Mouse (Mus musculus) neural tube, embryonic 13.5 days (tissue): ENCODE results near the gene Vmn1r104. TPM values are rescaled to one million over a fixed set of nuclear protein-coding genes. Genes with fewer than 3 reads are reported as not detected.
"Not testable (repeated sequence)": the region's sequence is repeated elsewhere in the genome, so short reads cannot be mapped to it uniquely, and the experiment has no call there.

ENCODE experiments used
- ATAC-seq: fragments of 200-750 bp; cut with Nextera tagmentation; 2 replicates; pipeline ENCODE4 v1.8.0; 2017; ENCODE audit warnings: low read depth, mild to moderate bottlenecking, moderate TSS enrichment, moderate library complexity
- H3K27ac ChIP-seq: fragments of 300-500 bp; sonication (generic); replicated peaks from 2 replicates; pipeline ENCODE4 v1.5.1; 2015; ENCODE audit warnings: moderate library complexity, mild to moderate bottlenecking, inconsistent platforms
- H3K27me3 ChIP-seq: fragments of 300-500 bp; sonication (generic); 2 replicates; pipeline ENCODE4 v1.6.1; 2015; ENCODE audit warnings: mild to moderate bottlenecking, inconsistent platforms
- H3K36me3 ChIP-seq: fragments of 300-500 bp; sonication (generic); 2 replicates; pipeline ENCODE4 v1.6.1; 2015; ENCODE audit warnings: mild to moderate bottlenecking, inconsistent platforms
- H3K4me1 ChIP-seq: fragments of 300-500 bp; sonication (generic); replicated peaks from 2 replicates; pipeline ENCODE4 v1.6.1; 2015; ENCODE audit warnings: inconsistent platforms
- H3K4me2 ChIP-seq: fragments of 300-500 bp; sonication (generic); 2 replicates; pipeline ENCODE4 v1.6.1; 2015; ENCODE audit warnings: inconsistent platforms, mild to moderate bottlenecking, moderate library complexity
- H3K4me3 ChIP-seq: fragments of 300-500 bp; sonication (generic); 2 replicates; pipeline ENCODE4 v1.5.1; 2015; ENCODE audit warnings: mild to moderate bottlenecking, inconsistent platforms
- H3K9ac ChIP-seq: fragments of 300-500 bp; sonication (generic); 2 replicates; pipeline ENCODE4 v1.6.1; 2015; ENCODE audit warnings: moderate library complexity, mild to moderate bottlenecking, inconsistent platforms
- H3K9me3 ChIP-seq: fragments of 300-500 bp; sonication (generic); 2 replicates; pipeline ENCODE4 v1.6.1; 2016; ENCODE audit warnings: inconsistent platforms
- WGBS: fragments of 180-500 bp; shearing (Covaris S2); methylation state at CpG from one replicate; pipeline ENCODE4 v1.1.7; 2015; 5-methylcytosine and 5-hydroxymethylcytosine counted together
- polyA plus RNA-seq: library from polyadenylated mRNA; unstranded; fragments of >200 nt; fragmentation: Nextera tagmentation; extraction: Ambion mirVana; gene quantifications from 2 replicates; pipeline ENCODE4 v1.2.1, GENCODE M21; 2015

The Vmn1r104 gene
- not detected in 2 replicates for polyA plus RNA-seq

GRCm38 (mm10) chr7:20533537-20533936 is at the start of gene Vmn1r104:
Vmn1r104 (plus strand) TSS chr7:20533837.
- H3K9me3 ChIP-seq, H3K36me3 ChIP-seq, H3K9ac ChIP-seq, H3K27me3 ChIP-seq, ATAC-seq, H3K4me2 ChIP-seq, H3K4me3 ChIP-seq, H3K4me1 ChIP-seq, H3K27ac ChIP-seq: not testable (repeated sequence)
- no CpG with 5 or more reads among the region's 3 CpGs for WGBS

DNA sequence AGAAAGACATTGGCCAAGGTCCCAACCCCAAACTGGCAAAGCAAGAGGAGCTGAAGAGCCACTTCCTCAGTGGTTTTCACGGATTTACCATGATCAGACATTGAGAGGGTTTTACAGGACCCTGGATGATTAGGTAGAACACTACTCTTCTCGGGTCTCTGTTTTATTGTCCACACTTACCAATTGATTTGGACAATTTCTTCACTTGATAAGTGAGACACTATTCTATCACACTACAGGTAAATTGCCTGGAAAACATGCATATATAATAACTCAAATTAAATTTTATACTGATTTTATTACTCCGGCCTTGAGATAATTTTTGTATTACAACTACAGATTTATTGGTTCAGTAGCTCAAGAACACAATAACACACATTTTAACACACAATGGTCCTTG is 23.2 kb upstream of the Vmn1r104 start, which contains the start of gene Vmn1r103:
Gene Vmn1r103 (minus strand): TSS at position 101 of the 400 bp plus-strand sequence.
- not testable (repeated sequence) for H3K4me2 ChIP-seq

DNA sequence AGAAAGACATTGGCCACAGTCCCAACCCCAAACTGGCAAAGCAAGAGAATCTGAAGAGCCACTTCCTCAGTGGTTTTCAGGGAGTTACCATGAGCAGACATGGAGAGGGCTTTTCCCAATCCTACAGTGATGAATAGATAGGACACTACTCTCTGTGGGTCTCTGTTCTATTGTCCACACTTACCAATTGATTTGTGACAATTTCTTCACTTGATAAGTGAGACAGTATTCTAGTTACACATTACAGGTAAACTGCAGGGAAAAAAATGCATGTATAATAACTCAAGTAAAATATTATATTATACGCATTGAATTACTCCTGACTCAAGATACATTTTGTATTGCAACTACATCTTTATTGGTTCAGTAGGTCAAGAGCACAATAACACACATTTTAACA is 12.0 kb downstream of the Vmn1r104 start, which contains the start of gene Gm5726:
Gene Gm5726 (minus strand): TSS at position 101 of the 400 bp plus-strand sequence.
- H3K27ac ChIP-seq, H3K36me3 ChIP-seq, ATAC-seq, H3K9ac ChIP-seq, H3K27me3 ChIP-seq, H3K4me1 ChIP-seq, H3K4me2 ChIP-seq, H3K4me3 ChIP-seq, H3K9me3 ChIP-seq: not testable (repeated sequence)
- WGBS, result no CpG with 5 or more reads among the region's 1 CpGs

More for the DNA sequence above, 23.2 kb upstream of the Vmn1r104 start, which contains the start of gene Vmn1r103:
- not testable (repeated sequence) for H3K36me3 ChIP-seq, ATAC-seq, H3K4me3 ChIP-seq, H3K27ac ChIP-seq, H3K9me3 ChIP-seq, H3K9ac ChIP-seq, H3K4me1 ChIP-seq, H3K27me3 ChIP-seq
- 0% methylated on average over 1 of the region's 3 CpGs for WGBS

DNA sequence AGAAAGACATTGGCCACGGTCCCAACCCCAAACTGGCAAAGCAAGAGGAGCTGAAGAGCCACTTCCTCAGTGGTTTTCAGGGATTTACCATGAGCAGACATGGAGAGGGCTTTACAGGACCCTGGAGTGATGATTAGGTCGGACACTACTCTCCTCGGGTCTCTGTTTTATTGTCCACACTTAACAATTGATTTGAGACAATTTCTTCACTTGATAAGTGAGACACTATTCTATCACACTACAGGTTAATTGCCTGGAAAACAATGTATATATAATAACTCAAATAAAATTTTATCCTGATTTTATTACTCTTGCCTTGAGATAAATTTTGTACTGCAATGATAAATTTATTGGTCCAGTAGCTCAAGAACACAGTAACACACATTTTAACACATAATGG is 42.5 kb downstream of the Vmn1r104 start, which contains the start of gene Gm4141:
Gene Gm4141 (minus strand): TSS at position 101 of the 400 bp plus-strand sequence.
- not testable (repeated sequence) for H3K4me3 ChIP-seq, H3K4me2 ChIP-seq, H3K27ac ChIP-seq, ATAC-seq, H3K9ac ChIP-seq, H3K36me3 ChIP-seq, H3K27me3 ChIP-seq, H3K9me3 ChIP-seq, H3K4me1 ChIP-seq
- no CpG with 5 or more reads among the region's 3 CpGs for WGBS

Other genes with a start within 250 kb of the Vmn1r104 start
- gene Gm4133, start 199.8 kb upstream of the Vmn1r104 start, polyA plus RNA-seq, result not detected in 2 replicates
- not detected in 2 replicates for gene Gm5728, start 158.4 kb upstream of the Vmn1r104 start, polyA plus RNA-seq
- not detected in 2 replicates for gene Vmn1r100, start 115.9 kb upstream of the Vmn1r104 start, polyA plus RNA-seq
- gene Vmn1r101, start 91.2 kb upstream of the Vmn1r104 start, polyA plus RNA-seq, result not detected in 2 replicates
- gene Gm10670, start 58.9 kb upstream of the Vmn1r104 start, polyA plus RNA-seq, result not detected in 2 replicates
- not detected in 2 replicates for gene Vmn1r103, start 23.3 kb upstream of the Vmn1r104 start, polyA plus RNA-seq
- not detected in 2 replicates for gene Gm5726, start 11.9 kb downstream of the Vmn1r104 start, polyA plus RNA-seq
- gene Gm4141, start 42.4 kb downstream of the Vmn1r104 start, polyA plus RNA-seq, result not detected in 2 replicates
- not detected in 2 replicates for gene Gm4513, start 65.2 kb downstream of the Vmn1r104 start, polyA plus RNA-seq
- not detected in 2 replicates for gene Vmn1r107, start 135.1 kb downstream of the Vmn1r104 start, polyA plus RNA-seq
- not detected in 2 replicates for gene Vmn1r111, start 169.4 kb downstream of the Vmn1r104 start, polyA plus RNA-seq
- not detected in 2 replicates for gene Gm10668, start 196.8 kb downstream of the Vmn1r104 start, polyA plus RNA-seq
- not detected in 2 replicates for gene Vmn1r112, start 237.3 kb downstream of the Vmn1r104 start, polyA plus RNA-seq